Mouse (Mus musculus): ENCODE measurements at regions not wholly inside any gene's neighbourhood (a gene's known extent, or its start where the extent isn't known, plus 50 kb on each side); places are given as distances from the start of the nearest gene placed in this dataset.

- no peak for TF ChIP-seq CTCF (IDR thresholded peaks at IDR 0.05)
- no peak for DNase-seq (ENCODE audit: extremely low spot score in 1 of 2, low spot score in 2 of 2)
Observed at GRCm38 (mm10) chr11:19264798-19265671, 246.2 kb upstream of the Meis1 start.

DNA sequence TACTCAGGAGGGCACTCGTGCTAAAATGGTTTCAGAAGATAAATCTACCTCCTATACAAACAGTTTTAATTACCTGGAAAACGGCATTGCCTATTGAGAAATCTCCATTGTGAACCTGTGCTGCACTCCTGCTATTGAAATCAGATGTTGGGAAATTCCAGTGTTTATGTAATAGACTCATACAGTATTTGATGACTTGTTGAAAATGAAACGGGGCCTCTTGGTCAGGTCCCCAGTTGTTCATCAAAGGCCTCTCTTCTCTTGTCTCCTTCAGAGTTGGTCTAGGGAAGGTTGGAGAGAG is 246.8 kb upstream of the Meis1 start:
- TF ChIP-seq CTCF (IDR thresholded peaks at IDR 0.05) = no peak
- H3K4me3 ChIP-seq = no peak overlapping the region
- H3K27ac ChIP-seq = no peak overlapping the region
- no peak for DNase-seq (ENCODE audit: extremely low spot score in 1 of 2, low spot score in 2 of 2)
- intact Hi-C loops (cut with DNase I) = no loop called here

More at GRCm38 (mm10) chr11:19264798-19265671, 246.2 kb upstream of the Meis1 start:
- intact Hi-C loops (cut with DNase I) = no loop called here
- Histone ChIP-seq H3K27ac (no peak overlapping the region), H3K4me3 (no peak overlapping the region)

- no peak for DNase-seq (ENCODE audit: extremely low spot score in 1 of 2, low spot score in 2 of 2)
- no peak overlapping the region for H3K4me3 ChIP-seq
- no peak overlapping the region for H3K27ac ChIP-seq
- TF ChIP-seq CTCF (IDR thresholded peaks at IDR 0.05) = no peak
- intact Hi-C loops (cut with DNase I) = no loop called here
Observed at GRCm38 (mm10) chr11:19290971-19291370, 272.2 kb upstream of the Meis1 start.

DNA sequence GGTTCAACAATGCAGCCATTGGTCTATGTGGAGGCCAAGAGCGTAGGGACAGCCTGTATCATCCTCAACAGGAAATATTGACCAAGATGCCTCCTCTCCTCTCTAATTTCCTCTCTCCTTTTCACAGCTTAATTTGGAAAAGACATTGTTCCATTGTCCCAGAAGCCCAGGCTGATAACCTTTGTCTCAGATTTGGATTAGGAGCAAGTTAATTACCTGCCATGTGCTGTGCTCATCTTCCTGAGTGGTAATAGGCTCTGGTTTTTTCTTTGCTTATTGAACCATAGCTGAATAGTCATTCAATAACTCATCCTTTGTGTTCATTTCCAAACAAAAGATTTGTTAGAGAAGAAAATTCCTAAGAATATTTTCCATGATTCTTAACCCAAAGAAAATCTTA is 280.6 kb upstream of the Meis1 start:
- no peak for TF ChIP-seq CTCF (IDR thresholded peaks at IDR 0.05)
- DNase-seq (ENCODE audit: extremely low spot score in 1 of 2, low spot score in 2 of 2) = no peak
- no peak overlapping the region for H3K4me3 ChIP-seq
- H3K27ac ChIP-seq = no peak overlapping the region
- intact Hi-C loops (cut with DNase I) = no loop called here

GRCm38 (mm10) chr11:19306687-19307086 is 287.9 kb upstream of the Meis1 start:
- no peak for DNase-seq (ENCODE audit: extremely low spot score in 1 of 2, low spot score in 2 of 2)
- Histone ChIP-seq H3K27ac (no peak overlapping the region), H3K4me3 (no peak overlapping the region)
- intact Hi-C loops (cut with DNase I) = no loop called here
- TF ChIP-seq CTCF (IDR thresholded peaks at IDR 0.05) = no peak

- Histone ChIP-seq H3K27ac (no peak overlapping the region), H3K4me3 (no peak overlapping the region)
- TF ChIP-seq CTCF (IDR thresholded peaks at IDR 0.05) = no peak
- no peak for DNase-seq (ENCODE audit: extremely low spot score in 1 of 2, low spot score in 2 of 2)
- intact Hi-C loops (cut with DNase I) = no loop called here
Observed at GRCm38 (mm10) chr11:19330685-19331239, 312.0 kb upstream of the Meis1 start.

GRCm38 (mm10) chr11:19332274-19332673 is 313.5 kb upstream of the Meis1 start:
- no peak for TF ChIP-seq CTCF (IDR thresholded peaks at IDR 0.05)
- intact Hi-C loops (cut with DNase I) = no loop called here
- DNase-seq (ENCODE audit: extremely low spot score in 1 of 2, low spot score in 2 of 2) = no peak

GRCm38 (mm10) chr11:19332727-19333126 is 313.9 kb upstream of the Meis1 start:
- H3K27ac ChIP-seq = no peak overlapping the region
- H3K4me3 ChIP-seq = no peak overlapping the region
- no peak for TF ChIP-seq CTCF (IDR thresholded peaks at IDR 0.05)
- DNase-seq (ENCODE audit: extremely low spot score in 1 of 2, low spot score in 2 of 2) = no peak
- intact Hi-C loops (cut with DNase I) = no loop called here

More at GRCm38 (mm10) chr11:19332274-19332673, 313.5 kb upstream of the Meis1 start:
- Histone ChIP-seq H3K27ac (no peak overlapping the region), H3K4me3 (no peak overlapping the region)

GRCm38 (mm10) chr11:19333908-19334487 is 315.2 kb upstream of the Meis1 start:
- no peak for DNase-seq (ENCODE audit: extremely low spot score in 1 of 2, low spot score in 2 of 2)
- Histone ChIP-seq H3K4me3 (no peak overlapping the region), H3K27ac (no peak overlapping the region)
- TF ChIP-seq CTCF (IDR thresholded peaks at IDR 0.05) = no peak
- intact Hi-C loops (cut with DNase I) = no loop called here

DNA sequence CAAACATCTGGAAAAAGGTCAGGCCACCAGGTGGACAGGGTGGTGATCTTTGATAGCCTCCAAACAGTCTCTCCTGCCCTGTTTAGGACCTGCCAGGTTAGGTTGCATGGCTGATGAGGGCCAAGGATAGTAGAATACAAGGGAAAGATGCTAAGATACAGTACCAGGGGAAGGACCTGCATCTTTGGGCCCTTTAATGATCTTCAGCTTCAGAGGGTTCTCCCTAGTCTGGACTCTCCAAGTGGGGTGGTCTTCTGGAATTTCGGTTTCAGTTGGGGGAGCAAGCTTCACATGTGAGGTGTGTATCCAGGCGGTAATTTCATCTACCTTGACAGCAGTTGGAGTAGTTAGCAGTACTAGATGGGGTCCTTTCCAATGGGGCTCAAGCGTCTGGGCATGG is 316.6 kb upstream of the Meis1 start:
- TF ChIP-seq CTCF (IDR thresholded peaks at IDR 0.05) = no peak
- no peak for DNase-seq (ENCODE audit: extremely low spot score in 1 of 2, low spot score in 2 of 2)
- intact Hi-C loops (cut with DNase I) = no loop called here
- Histone ChIP-seq H3K4me3 (no peak overlapping the region), H3K27ac (no peak overlapping the region)

- Histone ChIP-seq H3K4me3 (no peak overlapping the region), H3K27ac (no peak overlapping the region)
- intact Hi-C loops (cut with DNase I) = no loop called here
- TF ChIP-seq CTCF (IDR thresholded peaks at IDR 0.05) = no peak
- DNase-seq (ENCODE audit: extremely low spot score in 1 of 2, low spot score in 2 of 2) = no peak
Observed at GRCm38 (mm10) chr11:19339721-19340317, 321.0 kb upstream of the Meis1 start.

DNA sequence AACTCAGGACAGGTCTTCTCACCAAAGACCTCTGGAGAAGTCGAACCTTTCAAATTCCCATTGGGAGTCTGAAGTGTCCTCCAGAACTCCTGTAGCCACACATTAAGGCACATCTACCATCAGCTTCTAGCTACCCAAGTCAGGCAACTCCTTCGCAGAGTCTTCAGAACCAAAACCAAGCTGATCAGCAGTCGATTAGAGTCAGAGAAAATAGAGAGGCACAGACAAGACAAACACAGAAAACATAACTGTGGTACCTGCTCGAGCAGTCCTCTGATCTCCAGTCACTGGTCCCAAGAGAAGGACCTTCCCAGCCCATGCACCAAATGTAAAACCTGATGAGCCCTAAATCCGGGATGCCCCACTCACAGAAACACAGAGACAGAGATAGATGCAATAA is 322.1 kb upstream of the Meis1 start:
- Histone ChIP-seq H3K4me3 (no peak overlapping the region), H3K27ac (no peak overlapping the region)
- TF ChIP-seq CTCF (IDR thresholded peaks at IDR 0.05) = no peak
- intact Hi-C loops (cut with DNase I) = no loop called here
- no peak for DNase-seq (ENCODE audit: extremely low spot score in 1 of 2, low spot score in 2 of 2)
